Mouse (Mus musculus): ENCODE results near the gene Isca2. TPM values are rescaled to one million over a fixed set of nuclear protein-coding genes. Genes with fewer than 3 reads are reported as not detected.

Gene Isca2
- total RNA-seq (2022) = 10 to 100 TPM; 52.3 to 66.3 (median 60.8) TPM

DNA sequence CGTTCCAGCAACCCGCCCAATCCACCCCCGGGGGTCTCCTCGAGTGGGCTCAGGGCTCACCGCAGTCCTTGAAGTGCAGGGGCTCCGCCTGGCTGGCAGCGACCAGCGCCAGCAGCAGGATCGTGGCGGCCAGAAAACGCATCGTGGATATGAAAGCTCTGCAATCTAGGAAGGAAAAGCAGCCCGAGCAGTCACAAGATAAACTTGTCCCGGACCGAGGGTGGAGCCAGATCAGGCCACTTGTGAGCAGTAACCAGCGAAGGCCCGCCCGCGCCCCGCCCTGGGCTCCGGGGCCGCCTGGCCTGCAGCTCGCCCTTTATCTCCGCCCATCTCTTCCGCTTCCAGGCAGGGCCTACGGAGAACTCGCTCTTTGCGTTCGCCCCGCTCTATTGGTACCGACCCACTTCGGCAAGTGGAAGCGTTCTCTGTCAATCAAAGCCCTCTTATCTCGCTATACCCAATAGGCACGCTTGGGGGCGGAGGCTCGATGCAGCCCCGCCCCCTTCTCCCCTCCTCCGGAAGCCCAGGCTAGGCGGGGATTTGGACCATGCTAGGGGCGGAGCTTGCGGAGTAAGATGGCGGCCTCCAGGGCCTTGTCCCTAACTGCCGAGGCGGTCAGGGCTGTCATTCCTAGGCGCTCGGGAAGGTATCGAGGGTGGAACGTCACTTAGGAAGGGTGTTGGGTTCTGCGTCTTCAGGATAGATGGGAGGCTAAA lies at the start of gene Isca2, which contains the start of gene Npc2:
Gene Isca2, plus strand, starts transcription at position 526 of the 716 bp plus-strand sequence.
Gene Npc2, minus strand, starts transcription at position 427 of the 716 bp plus-strand sequence.
- peak; percentile 88 to 99 for DNase-seq (ENCODE audit: low spot score in 2 of 2)

DNA sequence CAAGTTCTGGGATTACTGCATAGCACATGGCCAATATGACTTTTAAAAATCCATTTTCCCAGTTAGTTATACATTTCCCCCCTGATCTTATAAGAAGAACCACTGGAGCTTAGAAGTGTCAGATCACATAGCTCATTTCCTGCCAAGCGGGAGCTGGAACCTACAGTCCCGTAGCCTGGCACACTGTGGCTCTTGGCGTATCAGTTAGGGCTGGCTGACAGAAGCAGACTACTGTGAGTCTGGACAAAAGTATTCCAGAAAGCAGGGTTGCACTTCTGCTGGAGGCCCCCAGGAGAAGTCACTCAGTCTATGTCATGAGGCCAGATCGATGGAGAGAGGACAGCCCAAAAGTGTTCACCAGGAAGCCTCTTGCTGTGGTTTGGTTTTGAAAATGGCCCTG lies 46.7 kb upstream of the Isca2 start:
- DNase-seq (ENCODE audit: low spot score in 2 of 2) = no peak

DNA sequence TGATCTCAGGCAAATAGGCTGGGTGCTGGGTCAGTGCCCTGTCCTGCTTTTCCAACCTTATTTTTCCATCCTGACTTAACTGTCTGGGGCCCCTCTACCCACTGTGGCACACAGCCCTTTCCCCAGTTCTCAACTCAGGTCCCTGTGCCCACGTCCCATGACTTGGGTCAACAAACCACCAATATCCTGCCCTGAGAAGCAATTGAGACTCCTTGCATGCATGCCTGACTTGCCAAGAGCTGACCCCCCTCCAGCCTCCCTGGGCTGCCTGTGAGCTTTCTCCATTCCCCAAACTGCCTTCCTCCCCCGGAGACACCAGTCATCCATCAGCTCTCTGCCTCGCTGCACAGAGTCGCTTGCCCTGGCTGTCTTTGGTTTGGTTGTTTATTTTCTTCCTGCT lies 46.1 kb upstream of the Isca2 start:
- DNase-seq (ENCODE audit: low spot score in 2 of 2) = no peak

GRCm38 (mm10) chr12:84727434-84727833 lies 45.6 kb upstream of the Isca2 start:
- no peak for DNase-seq (ENCODE audit: low spot score in 2 of 2)

DNA sequence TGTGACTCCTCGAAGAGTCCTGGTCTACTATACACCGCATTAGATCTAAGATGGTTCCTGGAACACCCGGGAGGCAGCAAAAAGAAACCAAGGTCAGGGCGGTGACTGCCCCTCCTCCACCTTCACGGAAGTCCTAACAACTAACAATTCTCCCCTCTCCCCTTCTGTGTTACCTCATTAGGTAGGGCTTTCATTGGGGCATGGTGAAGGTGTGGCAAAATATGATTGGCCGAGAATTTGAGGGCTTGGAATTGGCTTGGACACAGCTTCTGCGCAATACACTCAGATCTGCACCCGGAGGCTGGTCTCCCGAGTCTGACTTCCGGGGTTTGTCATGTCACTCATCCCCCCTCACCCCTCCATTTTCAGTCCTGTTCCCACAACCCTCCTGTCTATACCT lies 44.6 kb upstream of the Isca2 start:
- no peak for DNase-seq (ENCODE audit: low spot score in 2 of 2)

DNA sequence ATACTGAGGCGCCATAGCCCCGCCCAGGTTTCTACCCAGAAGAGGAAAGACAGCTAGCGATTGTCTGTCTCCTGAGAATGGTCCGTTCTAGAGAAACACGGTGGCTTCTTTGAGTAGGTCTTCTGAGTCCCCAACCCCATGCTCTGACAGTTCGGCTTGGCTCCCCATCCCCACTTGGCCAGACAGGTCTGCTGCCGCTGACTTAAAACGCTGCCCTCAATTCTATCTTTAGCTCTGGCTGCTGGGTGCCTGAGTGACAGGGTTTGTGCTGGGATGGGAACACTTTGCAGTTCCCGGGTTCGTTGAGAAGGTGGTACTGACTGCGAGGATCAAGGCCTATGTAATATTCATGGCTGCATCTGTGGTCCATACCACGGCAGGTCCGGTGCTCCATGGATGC lies 39.7 kb upstream of the Isca2 start:
- DNase-seq (ENCODE audit: low spot score in 2 of 2) = no peak

DNA sequence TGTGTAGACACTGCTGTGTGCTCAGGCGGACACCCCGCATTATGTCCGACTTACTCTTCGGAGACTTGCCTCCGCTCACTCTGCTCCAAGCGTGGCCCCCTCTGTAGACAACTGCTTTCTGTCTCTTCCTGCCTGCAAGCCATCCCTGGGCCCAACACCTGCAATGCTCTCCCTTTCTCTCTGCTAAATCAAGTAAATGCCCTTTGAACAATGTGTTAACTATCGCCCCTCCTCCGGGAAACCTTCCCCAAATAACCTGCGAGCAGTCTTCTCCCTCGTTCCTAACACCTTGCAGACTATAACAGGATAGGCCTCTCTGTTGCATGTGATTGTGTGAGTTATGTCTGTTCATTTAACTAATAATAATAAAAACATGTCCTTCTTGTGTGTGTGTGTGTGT lies 29.6 kb upstream of the Isca2 start:
- DNase-seq (ENCODE audit: low spot score in 2 of 2) = no peak

- no peak for DNase-seq (ENCODE audit: low spot score in 2 of 2)
Observed at GRCm38 (mm10) chr12:84745700-84746099, 27.4 kb upstream of the Isca2 start.

GRCm38 (mm10) chr12:84748134-84748533 lies 24.9 kb upstream of the Isca2 start:
- no peak for DNase-seq (ENCODE audit: low spot score in 2 of 2)

DNA sequence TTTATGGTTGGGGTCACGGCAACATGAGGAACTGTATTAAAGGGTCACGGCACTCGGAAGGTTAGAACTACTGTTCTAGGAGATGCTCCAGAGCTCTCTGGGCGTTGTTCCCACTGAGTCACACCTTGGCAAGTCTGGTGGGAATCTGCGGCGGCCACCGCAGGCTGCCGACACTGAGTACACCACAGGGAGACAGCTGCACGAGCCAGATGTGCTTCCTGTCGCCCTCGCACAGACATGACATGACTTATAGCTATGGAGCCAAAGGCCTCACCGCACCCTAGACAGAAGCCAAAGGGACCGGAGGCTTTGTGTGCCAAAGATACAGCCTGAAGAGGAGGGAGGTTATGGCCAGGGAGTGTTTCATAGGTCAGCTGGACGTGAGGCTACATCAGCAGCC lies 22.4 kb upstream of the Isca2 start:
- DNase-seq (ENCODE audit: low spot score in 2 of 2) = no peak

- no peak for DNase-seq (ENCODE audit: low spot score in 2 of 2)
Observed at GRCm38 (mm10) chr12:84752131-84752977, 20.7 kb upstream of the Isca2 start.

DNA sequence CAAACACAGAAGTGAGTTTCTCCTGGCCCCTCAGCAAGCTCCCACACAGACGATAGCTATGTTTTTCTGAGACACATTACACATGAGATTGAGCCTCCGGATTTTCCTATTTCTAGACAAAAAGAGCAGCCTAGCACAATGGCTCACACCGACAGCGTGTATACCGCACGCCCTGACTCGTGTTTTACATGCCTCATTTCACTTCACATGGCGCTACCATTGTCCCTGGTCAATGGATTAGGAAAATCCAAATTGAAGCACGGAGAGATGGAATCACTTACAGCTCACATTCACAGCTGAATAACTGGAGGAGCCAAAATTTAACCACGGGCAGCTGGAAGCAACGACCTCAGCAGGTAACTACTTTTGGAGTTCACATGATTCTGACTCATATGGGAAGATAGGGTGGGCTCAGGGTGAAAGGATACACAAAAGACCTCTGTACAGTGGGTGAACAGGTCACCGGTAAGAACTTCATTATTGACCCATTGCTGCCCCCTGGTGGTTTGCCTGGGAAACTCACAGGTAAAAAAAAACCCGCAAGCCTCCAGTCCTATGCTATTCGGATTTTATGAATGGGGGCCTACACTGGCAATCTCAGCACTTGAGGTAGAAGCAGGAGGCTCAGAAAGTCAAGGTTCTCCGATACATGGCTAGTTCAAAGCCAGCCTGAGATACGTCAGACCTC lies 17.9 kb upstream of the Isca2 start:
- peak in 1 of 2 experiments; percentile 52 for DNase-seq (ENCODE audit: low spot score in 2 of 2)

GRCm38 (mm10) chr12:84756016-84756415 lies 17.0 kb upstream of the Isca2 start:
- peak in 1 of 2 experiments; percentile 87 for DNase-seq (ENCODE audit: low spot score in 2 of 2)

DNA sequence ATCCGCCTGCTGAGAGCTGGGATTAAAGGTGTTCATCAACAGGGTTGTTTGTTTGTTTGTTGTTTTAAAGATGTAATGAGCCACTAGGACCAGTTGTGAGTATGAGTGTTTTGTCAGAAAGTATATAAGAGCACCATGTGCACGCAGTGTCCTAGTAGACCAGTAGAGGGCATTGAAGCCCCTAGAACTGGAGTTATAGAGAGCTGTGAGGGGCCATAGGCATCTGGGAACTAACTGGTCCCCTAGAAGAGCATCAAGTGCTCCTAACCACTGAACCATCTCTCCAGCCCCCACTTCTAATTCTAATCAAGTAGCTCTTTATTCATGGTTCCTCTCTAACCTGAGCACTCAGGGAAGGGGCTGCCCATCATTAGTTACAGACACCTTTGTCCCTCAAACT lies 14.0 kb upstream of the Isca2 start:
- no peak for DNase-seq (ENCODE audit: low spot score in 2 of 2)

- no peak for DNase-seq (ENCODE audit: low spot score in 2 of 2)
Observed at GRCm38 (mm10) chr12:84762532-84762931, 10.5 kb upstream of the Isca2 start.

GRCm38 (mm10) chr12:84763577-84764218 lies 9.4 kb upstream of the Isca2 start:
- DNase-seq (ENCODE audit: low spot score in 2 of 2) = no peak

GRCm38 (mm10) chr12:84764756-84765155 lies 8.3 kb upstream of the Isca2 start:
- no peak for DNase-seq (ENCODE audit: low spot score in 2 of 2)

DNA sequence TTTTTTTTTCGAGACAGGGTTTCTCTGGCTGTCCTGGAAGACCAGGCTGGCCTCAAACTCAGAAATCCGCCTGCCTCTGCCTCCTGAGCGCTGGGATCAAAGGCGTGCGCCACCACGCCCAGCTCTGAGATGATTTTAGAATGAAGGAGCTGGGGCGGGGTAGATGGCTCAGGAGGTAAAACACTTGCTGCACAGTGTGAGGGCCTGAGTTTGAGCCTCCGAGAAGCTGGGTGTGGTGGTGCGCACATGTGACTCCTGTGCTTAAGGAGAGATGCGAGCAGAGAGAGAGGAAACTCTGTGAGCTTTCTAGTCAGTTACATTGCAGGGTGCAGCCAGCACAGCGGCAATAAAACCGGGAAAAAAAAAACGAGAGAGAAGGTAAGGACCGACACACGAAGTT lies 7.5 kb upstream of the Isca2 start:
- DNase-seq (ENCODE audit: low spot score in 2 of 2) = no peak

DNA sequence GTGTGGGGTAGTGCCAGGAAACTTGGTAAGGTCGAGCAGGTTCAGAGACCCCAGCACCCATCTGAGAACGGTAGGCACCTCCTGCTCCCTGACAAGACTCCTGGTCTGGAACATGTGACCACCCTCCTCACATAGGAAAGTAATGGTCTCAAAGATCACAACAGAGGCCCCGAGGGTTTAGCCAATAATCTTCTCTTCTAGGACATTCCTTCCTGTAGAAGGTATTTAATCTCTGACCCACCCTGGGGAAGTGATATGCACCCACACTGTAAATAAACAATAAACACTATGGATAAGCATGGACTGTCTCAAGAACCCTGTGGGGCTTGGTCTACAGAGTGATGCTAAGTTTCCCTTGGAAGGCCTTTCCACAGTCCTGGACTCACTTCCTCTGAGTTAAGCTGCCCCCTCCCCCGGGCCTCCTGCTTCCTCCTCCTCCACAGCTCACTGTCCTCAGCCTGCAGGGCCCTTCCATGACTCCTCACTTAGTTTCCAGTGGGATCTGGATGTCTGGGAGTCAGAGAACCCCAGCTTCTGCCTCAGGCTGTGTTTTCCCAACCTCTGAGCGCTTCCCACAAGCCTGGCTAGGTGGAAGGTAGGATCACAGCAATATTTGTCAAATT lies 6.8 kb upstream of the Isca2 start:
- no peak for DNase-seq (ENCODE audit: low spot score in 2 of 2)

DNA sequence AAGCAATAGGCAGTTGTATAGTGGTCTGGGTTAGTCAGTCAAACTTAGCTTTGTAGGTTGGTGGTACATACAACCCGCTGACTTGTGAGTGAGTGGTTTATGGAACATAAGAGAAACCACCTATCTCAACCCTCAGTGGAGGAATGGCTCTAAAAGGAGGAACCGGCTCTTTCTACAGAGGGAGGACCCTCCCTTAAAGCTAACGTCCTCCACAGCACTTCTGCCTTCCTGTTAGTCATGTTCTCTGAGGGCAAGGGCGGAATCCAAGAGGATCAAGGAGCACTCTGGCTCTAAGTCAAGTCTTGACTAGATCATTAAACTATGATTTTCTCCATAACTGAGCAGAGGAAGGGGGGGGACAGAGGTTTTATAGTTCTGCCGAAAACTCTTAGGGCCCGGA lies 5.5 kb upstream of the Isca2 start:
- no peak for DNase-seq (ENCODE audit: low spot score in 2 of 2)

DNA sequence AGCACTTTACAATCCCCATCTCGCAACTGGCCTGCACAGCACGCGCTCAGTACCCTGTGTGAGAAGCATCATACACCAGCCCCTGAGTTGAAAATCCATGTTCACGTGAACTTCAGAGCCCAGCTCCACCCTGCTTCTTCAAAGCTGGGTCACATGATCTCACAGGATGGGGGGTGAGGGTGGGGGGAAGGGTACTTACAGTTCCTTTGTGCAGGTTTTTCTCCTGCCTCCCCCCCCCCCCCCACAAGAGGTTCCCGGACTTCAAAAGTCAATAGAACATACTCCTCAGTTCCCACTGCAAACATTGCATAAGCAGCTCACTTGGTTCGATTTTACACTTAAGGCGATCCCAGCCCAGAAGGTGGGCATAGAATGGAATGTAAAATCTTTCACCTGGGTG lies 3.4 kb upstream of the Isca2 start:
- DNase-seq (ENCODE audit: low spot score in 2 of 2) = no peak

All from left cerebral cortex, adult 8-10 months (tissue).